Comparison of ENCODE assay signal across 21 mouse cellular contexts in genomic region chr11:52739187-52739586, GRCm38 (mm10). TPM values are rescaled to one million over a fixed set of nuclear protein-coding genes. Genes with fewer than 3 reads are reported as not detected.
DNase-seq lines count a peak whose midpoint lies in the region; ATAC-seq and TF ChIP-seq lines count a peak whose summit lies in the region.
"Had no signal": no experiment of that assay in that cellular context is flagged by ENCODE, and none has a peak within 500 bp of the region (broad histone marks: within the 10 kb centered on the region; RNA-seq: fewer than 3 reads in every experiment).

No protein-coding gene starts in this region.

- TF ChIP-seq POLR2A in lung, adult 2 months (IDR thresholded peaks at IDR 0.05; ENCODE audit: borderline replicate concordance, extremely low read depth, low read depth, low read length): no peak

- no peaks in the 10 kb centered on the region for H3K36me3 ChIP-seq in kidney, embryonic 15.5 days
- no peaks in the 10 kb centered on the region for H3K36me3 ChIP-seq in stomach, embryonic 14.5 days (ENCODE audit: control insufficient read depth, insufficient read depth, low read length)
- no peaks in the 10 kb centered on the region for H3K36me3 ChIP-seq in hindbrain, embryonic 11.5 days (ENCODE audit: control insufficient read depth, insufficient read depth, low read length)
- H3K36me3 ChIP-seq: embryonic facial prominence, embryonic 12.5 days; forebrain, embryonic 15.5 days; hindbrain, embryonic 15.5 days; limb, embryonic 12.5 days; liver, embryonic 13.5 days; midbrain, embryonic 15.5 days had no signal

- H3K4me2 ChIP-seq in kidney, embryonic 15.5 days: 0 out of 2 replicates have a peak overlapping the region, but pooled peaks have one; percentile 17
- H3K4me2 ChIP-seq in stomach, embryonic 14.5 days (replicated peaks; ENCODE audit: low read depth, low read length): no peak overlapping the region
- no peak overlapping the region for H3K4me2 ChIP-seq in hindbrain, embryonic 11.5 days (replicated peaks; ENCODE audit: low read depth, low read length)
- H3K4me2 ChIP-seq: embryonic facial prominence, embryonic 12.5 days; forebrain, embryonic 15.5 days; hindbrain, embryonic 15.5 days; limb, embryonic 12.5 days; liver, embryonic 13.5 days; midbrain, embryonic 15.5 days had no signal

- H3K27me3 ChIP-seq in kidney, embryonic 15.5 days: 0 out of 2 replicates have a peak, but pooled peaks cover 2% of the 10 kb centered on the region
- no peaks in the 10 kb centered on the region for H3K27me3 ChIP-seq in stomach, embryonic 14.5 days (ENCODE audit: control insufficient read depth, insufficient read depth, low read length)
- H3K27me3 ChIP-seq in hindbrain, embryonic 11.5 days (ENCODE audit: control insufficient read depth, insufficient read depth, low read length): no peaks in the 10 kb centered on the region
- H3K27me3 ChIP-seq: embryonic facial prominence, embryonic 12.5 days; forebrain, embryonic 15.5 days; hindbrain, embryonic 15.5 days; limb, embryonic 12.5 days; liver, embryonic 13.5 days; midbrain, embryonic 15.5 days had no signal

- no peak overlapping the region for H3K9ac ChIP-seq in kidney, embryonic 15.5 days
- H3K9ac ChIP-seq in stomach, embryonic 14.5 days (replicated peaks; ENCODE audit: low read depth, low read length): no peak overlapping the region
- no peak overlapping the region for H3K9ac ChIP-seq in hindbrain, embryonic 11.5 days (ENCODE audit: low read depth, low read length)
- H3K9ac ChIP-seq: embryonic facial prominence, embryonic 12.5 days; forebrain, embryonic 15.5 days; hindbrain, embryonic 15.5 days; limb, embryonic 12.5 days; liver, embryonic 13.5 days; midbrain, embryonic 15.5 days had no signal

- peaks cover 7% of the 10 kb centered on the region; the same call in 1 of the 2 replicates for H3K4me1 ChIP-seq in kidney, embryonic 15.5 days
- no peaks in the 10 kb centered on the region for H3K4me1 ChIP-seq in lung, adult 2 months (ENCODE audit: control insufficient read depth, insufficient read depth, low read length)
- H3K4me1 ChIP-seq in stomach, embryonic 14.5 days (ENCODE audit: control insufficient read depth, insufficient read depth, low read length): no peaks in the 10 kb centered on the region
- H3K4me1 ChIP-seq in hindbrain, embryonic 11.5 days (replicated peaks; ENCODE audit: control insufficient read depth, insufficient read depth, low read length): no peaks in the 10 kb centered on the region; the same call in 1 of the 2 replicates
- H3K4me1 ChIP-seq: embryonic facial prominence, embryonic 12.5 days; forebrain, embryonic 15.5 days; hindbrain, embryonic 15.5 days; liver, embryonic 13.5 days; midbrain, embryonic 15.5 days had no signal

- no peak overlapping the region for H3K4me3 ChIP-seq in kidney, embryonic 15.5 days (replicated peaks)
- H3K4me3 ChIP-seq in lung, adult 2 months (replicated peaks; ENCODE audit: extremely low read depth, low read depth, low read length): no peak overlapping the region
- H3K4me3 ChIP-seq in stomach, embryonic 14.5 days (ENCODE audit: low read depth, low read length): no peak overlapping the region
- H3K4me3 ChIP-seq in hindbrain, embryonic 11.5 days (ENCODE audit: low read depth, low read length): no peak overlapping the region
- H3K4me3 ChIP-seq: embryonic facial prominence, embryonic 12.5 days; forebrain, embryonic 15.5 days; hindbrain, embryonic 15.5 days; layer of hippocampus, adult 2 months; left cerebral cortex, adult 2 months; limb, embryonic 12.5 days; liver, embryonic 13.5 days; midbrain, embryonic 15.5 days had no signal

- DNase-seq in embryo, embryonic 10.5 days (ENCODE audit: low spot score): peak; percentile 20
- DNase-seq in embryo, embryonic 9.5 days (ENCODE audit: extremely low spot score): no peak
- DNase-seq in kidney, adult 8-10 months: no peak
- peak; percentile 44 for DNase-seq in lung, postnatal 10 days
- no peak for DNase-seq in lung, adult 2 months
- DNase-seq in hindbrain, embryonic 11.5 days (ENCODE audit: low spot score): no peak
- DNase-seq: adrenal gland, adult 8-10 months; cerebellum, adult 11-12 months; cerebellum, postnatal 25 days; kidney, adult 2 months; liver, embryonic 13.5 days; spleen, adult 18-20 months had no signal

- H3K9me3 ChIP-seq in kidney, embryonic 15.5 days (replicated peaks): no peaks in the 10 kb centered on the region
- no peaks in the 10 kb centered on the region for H3K9me3 ChIP-seq in stomach, embryonic 14.5 days (ENCODE audit: control insufficient read depth, low read depth, low read length)
- no peaks in the 10 kb centered on the region for H3K9me3 ChIP-seq in hindbrain, embryonic 11.5 days (ENCODE audit: control insufficient read depth, low read length)
- H3K9me3 ChIP-seq: embryonic facial prominence, embryonic 12.5 days; forebrain, embryonic 15.5 days; hindbrain, embryonic 15.5 days; liver, embryonic 13.5 days; midbrain, embryonic 15.5 days had no signal

- WGBS in kidney, embryonic 15.5 days: 19% methylated on average over 9 of the region's 9 CpGs
- 12% methylated on average over 9 of the region's 9 CpGs for WGBS in lung, adult 2 months
- 11% methylated on average over 9 of the region's 9 CpGs for WGBS in stomach, embryonic 14.5 days
- WGBS in hindbrain, embryonic 11.5 days: 18% methylated on average over 9 of the region's 9 CpGs

- 0 out of 2 replicates have a peak, but pooled peaks have one; percentile 62 for ATAC-seq in kidney, embryonic 15.5 days (replicated peaks; ENCODE audit: low FRiP score)
- ATAC-seq in stomach, embryonic 14.5 days (ENCODE audit: insufficient number of reproducible peaks, insufficient read depth, low FRiP score, low read depth): peak; percentile 58; the same call in 1 of the 2 replicates
- ATAC-seq in hindbrain, embryonic 11.5 days (ENCODE audit: low FRiP score): no peak
- ATAC-seq: forebrain, embryonic 15.5 days; midbrain, embryonic 15.5 days had no signal

- no peak overlapping the region for H3K27ac ChIP-seq in kidney, embryonic 15.5 days
- H3K27ac ChIP-seq in stomach, embryonic 14.5 days (ENCODE audit: low read length): no peak overlapping the region
- H3K27ac ChIP-seq in hindbrain, embryonic 11.5 days (ENCODE audit: low read depth, low read length): no peak overlapping the region
- H3K27ac ChIP-seq: embryonic facial prominence, embryonic 12.5 days; forebrain, embryonic 15.5 days; hindbrain, embryonic 15.5 days; layer of hippocampus, adult 2 months; left cerebral cortex, adult 2 months; limb, embryonic 12.5 days; liver, embryonic 13.5 days; midbrain, embryonic 15.5 days had no signal

- no peak for TF ChIP-seq CTCF in lung, adult 2 months (IDR thresholded peaks at IDR 0.05; ENCODE audit: insufficient read depth, low read length)

RNA-seq across cellular contexts. Expression of gene Fstl4, which starts 25.2 kb away (rescaled TPM):
- 1.2 and 1.5 TPM in 2 replicates for polyA plus RNA-seq in kidney, embryonic 15.5 days (2015; fragmentation: Nextera tagmentation; extraction: Ambion mirVana)
- 0.51 and 0.56 TPM in 2 replicates for polyA plus RNA-seq in lung, adult 2 months (2012; rRNA removed)
- 1.7 TPM in 2 replicates for polyA plus RNA-seq in stomach, embryonic 14.5 days (2014; fragmentation: Nextera tagmentation; extraction: Ambion mirVana)
- 2.0 and 2.1 TPM in 2 replicates for polyA plus RNA-seq in hindbrain, embryonic 11.5 days (2014; fragmentation: Nextera tagmentation; extraction: Ambion mirVana)

Comparison
In these comparisons a context has a peak if more than half of its experiments do, and no peak if none do; other contexts are left out.
1. DNase-seq: peak in embryo, embryonic 10.5 days (single experiment) and lung, postnatal 10 days (single experiment); none in embryo, embryonic 9.5 days (single experiment), kidney, adult 8-10 months (0 of 2), lung, adult 2 months (single experiment) and hindbrain, embryonic 11.5 days (single experiment).